Mouse (Mus musculus) limb, embryonic 14.5 days (tissue): Measurements from ENCODE around the gene Btbd11. TPM values are rescaled to one million over a fixed set of nuclear protein-coding genes. Genes with fewer than 3 reads are reported as not detected.

Experiments used
- ATAC-seq: fragments of 200-750 bp; cut with Nextera tagmentation; 2 replicates; pipeline ENCODE4 v1.8.0; 2017; ENCODE audit warnings: low read depth, moderate number of reproducible peaks, moderate TSS enrichment; ENCODE audit not compliant: low FRiP score
- DNase-seq: peaks from one replicate; pipeline ENCODE4 v3.0.0-alpha.2; 2015; ENCODE audit warnings: low spot score
- H3K27ac ChIP-seq: fragments of 300-500 bp; sonication (generic); replicated peaks from 2 replicates; pipeline ENCODE4 v1.5.1; 2014; ENCODE audit warnings: low read depth, mild to moderate bottlenecking, low read length, moderate library complexity, mixed read lengths
- H3K27me3 ChIP-seq: fragments of 300-500 bp; sonication (generic); 2 replicates; pipeline ENCODE4 v1.6.1; 2014; ENCODE audit warnings: low read length, mixed read lengths; ENCODE audit not compliant: control insufficient read depth, insufficient read depth
- H3K36me3 ChIP-seq: fragments of 300-500 bp; sonication (generic); 2 replicates; pipeline ENCODE4 v1.6.1; 2014; ENCODE audit warnings: mild to moderate bottlenecking, low read length, moderate library complexity, mixed read lengths; ENCODE audit not compliant: control insufficient read depth, insufficient read depth
- H3K4me1 ChIP-seq: fragments of 300-500 bp; sonication (generic); 2 replicates; pipeline ENCODE4 v1.6.1; 2014; ENCODE audit warnings: antibody characterized with exemption, low read length, mixed read lengths; ENCODE audit not compliant: control insufficient read depth, insufficient read depth
- H3K4me2 ChIP-seq: fragments of 300-500 bp; sonication (generic); replicated peaks from 2 replicates; pipeline ENCODE4 v1.6.1; 2014; ENCODE audit warnings: low read depth, mild to moderate bottlenecking, low read length, moderate library complexity; ENCODE audit not compliant: severe bottlenecking
- H3K4me3 ChIP-seq: fragments of 300-500 bp; sonication (generic); replicated peaks from 2 replicates; pipeline ENCODE4 v1.5.1; 2014; ENCODE audit warnings: low read length
- H3K9ac ChIP-seq: fragments of 300-500 bp; sonication (generic); 2 replicates; pipeline ENCODE4 v1.6.1; 2014; ENCODE audit warnings: mild to moderate bottlenecking, low read depth, low read length, moderate library complexity; ENCODE audit not compliant: severe bottlenecking
- H3K9me3 ChIP-seq: fragments of 300-500 bp; sonication (generic); 2 replicates; pipeline ENCODE4 v1.6.1; 2016; ENCODE audit warnings: low read length; ENCODE audit not compliant: control insufficient read depth
- POLR2A ChIP-seq: fragments of 200-500 bp; IDR thresholded peaks from 2 replicates; pipeline ENCODE4 v1.8.0; 2012; ENCODE audit warnings: inconsistent platforms, mild to moderate bottlenecking, moderate library complexity, borderline replicate concordance; ENCODE audit not compliant: insufficient read depth, insufficient read length; ENCODE audit errors: extremely low read depth
- WGBS: fragments of 180-500 bp; shearing (Covaris S2); extraction: QIAGEN DNeasy Blood & Tissue Kit; methylation state at CpG from one replicate; pipeline ENCODE4 v1.1.7; 2014; 5-methylcytosine and 5-hydroxymethylcytosine counted together
- polyA plus RNA-seq, 2 experiments: library from polyadenylated mRNA; depleted of rRNA in 1 of 2; stranded (reverse) in 1 of 2; unstranded in 1 of 2; fragments of >200 nt; fragmentation: Nextera tagmentation in 1 of 2; extraction: Ambion mirVana in 1 of 2; gene quantifications; 2 replicates each; pipeline versions ENCODE4 v1.2.1 to v1.2.3; 2012 to 2014

The Btbd11 gene
- polyA plus RNA-seq, 2 experiments = 10.2 to 11.6 TPM

- Histone ChIP-seq H3K4me3 (no peak overlapping the region), H3K4me1 (peaks cover 26% of the 10 kb centered on the region), H3K4me2 (no peak overlapping the region), H3K36me3 (no peaks in the 10 kb centered on the region), H3K27me3 (no peaks in the 10 kb centered on the region), H3K27ac (no peak overlapping the region), H3K9ac (no peak overlapping the region), H3K9me3 (no peaks in the 10 kb centered on the region)
- ATAC-seq (no peak), DNase-seq (no peak)
- WGBS = 38% methylated on average over 6 of the region's 6 CpGs
- TF ChIP-seq POLR2A = no peak
These were observed 93.5 kb downstream of the Btbd11 start for GRCm38 (mm10) chr10:85479959-85480625.

GRCm38 (mm10) chr10:85481106-85481505, 94.5 kb downstream of the Btbd11 start:
- Histone ChIP-seq H3K4me3 (no peak overlapping the region), H3K9me3 (no peaks in the 10 kb centered on the region), H3K4me1 (peaks cover 26% of the 10 kb centered on the region), H3K36me3 (no peaks in the 10 kb centered on the region), H3K27me3 (no peaks in the 10 kb centered on the region), H3K27ac (no peak overlapping the region), H3K4me2 (no peak overlapping the region), H3K9ac (no peak overlapping the region)
- peak; percentile 59 for DNase-seq
- WGBS = 17% methylated on average over 3 of the region's 3 CpGs
- no peak for ATAC-seq
- no peak for TF ChIP-seq POLR2A

GRCm38 (mm10) chr10:85482064-85482473, 95.5 kb downstream of the Btbd11 start:
- Histone ChIP-seq H3K36me3 (no peaks in the 10 kb centered on the region), H3K4me3 (no peak overlapping the region), H3K4me1 (peaks cover 26% of the 10 kb centered on the region), H3K27me3 (no peaks in the 10 kb centered on the region), H3K4me2 (no peak overlapping the region), H3K9me3 (no peaks in the 10 kb centered on the region), H3K9ac (no peak overlapping the region; the same call in 1 of the 2 replicates), H3K27ac (no peak overlapping the region)
- TF ChIP-seq POLR2A = no peak
- 34% methylated on average over 4 of the region's 4 CpGs for WGBS
- DNase-seq (no peak), ATAC-seq (no peak)

GRCm38 (mm10) chr10:85482480-85482879, 95.9 kb downstream of the Btbd11 start:
- Histone ChIP-seq H3K9ac (no peak overlapping the region), H3K9me3 (no peaks in the 10 kb centered on the region), H3K36me3 (no peaks in the 10 kb centered on the region), H3K4me3 (no peak overlapping the region), H3K27ac (no peak overlapping the region), H3K27me3 (no peaks in the 10 kb centered on the region), H3K4me2 (no peak overlapping the region), H3K4me1 (peaks cover 26% of the 10 kb centered on the region)
- 30% methylated on average over 6 of the region's 6 CpGs for WGBS
- peak; percentile 31 for DNase-seq
- ATAC-seq = no peak
- TF ChIP-seq POLR2A = no peak

- H3K9ac ChIP-seq = no peak overlapping the region
- WGBS = 92% methylated on average over 3 of the region's 3 CpGs
- TF ChIP-seq POLR2A = no peak
- ATAC-seq (no peak), DNase-seq (no peak)
- no peaks in the 10 kb centered on the region for H3K9me3 ChIP-seq
- no peaks in the 10 kb centered on the region for H3K36me3 ChIP-seq
- no peak overlapping the region for H3K4me3 ChIP-seq
- peaks cover 11% of the 10 kb centered on the region for H3K4me1 ChIP-seq
- H3K4me2 ChIP-seq = no peak overlapping the region
- no peak overlapping the region for H3K27ac ChIP-seq
- H3K27me3 ChIP-seq = no peaks in the 10 kb centered on the region
These were observed 99.8 kb downstream of the Btbd11 start for GRCm38 (mm10) chr10:85486456-85486855.
